Mouse (Mus musculus) CH12.LX (cell line): ENCODE results near the gene Tgfbi. TPM values are rescaled to one million over a fixed set of nuclear protein-coding genes. Genes with fewer than 3 reads are reported as not detected.

ENCODE experiments used
- DNase-seq: peaks from one replicate; pipeline ENCODE4 v3.0.0-alpha.2; 2013; ENCODE audit errors: extremely low read depth
- H3K27ac ChIP-seq: 2 replicates; pipeline ENCODE4 v1.5.1; 2012; ENCODE audit warnings: low read depth, mild to moderate bottlenecking, control low read depth, moderate library complexity; ENCODE audit not compliant: insufficient read depth
- H3K27me3 ChIP-seq: replicated peaks from 2 replicates; pipeline ENCODE3; 2012; ENCODE audit warnings: inconsistent platforms
- H3K36me3 ChIP-seq, 2 experiments: replicated peaks in 1 of 2; 2 replicates each; pipeline versions ENCODE3 to v1.6.1; 2012; ENCODE audit warnings: inconsistent platforms in 1 of 2, low read length in 1 of 2, mild to moderate bottlenecking in 1 of 2, mixed read lengths in 1 of 2, moderate library complexity in 1 of 2; ENCODE audit not compliant: control insufficient read depth in 1 of 2, insufficient read depth in 1 of 2
- H3K4me1 ChIP-seq, 2 experiments: 2 replicates each; pipeline ENCODE4 v1.6.1; 2012; ENCODE audit warnings: inconsistent platforms in 1 of 2, moderate library complexity in 1 of 2; ENCODE audit not compliant: insufficient read depth in 2 of 2, control insufficient read depth in 1 of 2
- H3K4me2 ChIP-seq: 2 replicates; pipeline ENCODE4 v1.6.1; 2012; ENCODE audit warnings: low read depth, mild to moderate bottlenecking, control low read depth; ENCODE audit not compliant: poor library complexity, insufficient read depth, severe bottlenecking
- H3K4me3 ChIP-seq, 3 experiments: fragments of 150-350 bp in 1 of 3; sonication (generic) in 1 of 3; replicated peaks in 1 of 3; 2 replicates each; pipeline versions ENCODE3 to v1.5.1; 2011 to 2012; ENCODE audit warnings: low read depth in 2 of 3, low read length in 2 of 3, mild to moderate bottlenecking in 2 of 3, moderate library complexity in 2 of 3, control low read depth in 1 of 3, improper control_type of control experiment in 1 of 3, inconsistent platforms in 1 of 3, mixed read lengths in 1 of 3; ENCODE audit not compliant: poor library complexity in 1 of 3
- H3K79me2 ChIP-seq: replicated peaks from 2 replicates; pipeline ENCODE4 v1.6.1; 2012; ENCODE audit warnings: mild to moderate bottlenecking, moderate library complexity; ENCODE audit not compliant: control insufficient read depth, poor library complexity, insufficient read depth, severe bottlenecking; ENCODE audit errors: extremely low read depth
- H3K9ac ChIP-seq: 2 replicates; pipeline ENCODE4 v1.6.1; 2012; ENCODE audit warnings: low read depth, mild to moderate bottlenecking, control low read depth, moderate library complexity; ENCODE audit not compliant: insufficient read depth
- H3K9me3 ChIP-seq: replicated peaks from 2 replicates; pipeline ENCODE3; 2012; ENCODE audit warnings: low read length, inconsistent platforms, mixed read lengths
- CHD1 ChIP-seq: IDR thresholded peaks from 2 replicates; pipeline ENCODE4 v1.6.1; 2012; ENCODE audit warnings: low read depth, low read length, improper control_type of control experiment, inconsistent platforms
- CTCF ChIP-seq, 2 experiments: IDR thresholded peaks in 1 of 2; conservative IDR thresholded peaks in 1 of 2; 2 replicates each; pipeline ENCODE4 v1.5.1; 2011 to 2012; ENCODE audit warnings: low read depth in 2 of 2, low read length in 2 of 2, improper control_type of control experiment in 1 of 2, inconsistent platforms in 1 of 2, mild to moderate bottlenecking in 1 of 2, moderate library complexity in 1 of 2
- GABPA ChIP-seq: IDR thresholded peaks from 2 replicates; pipeline ENCODE4 v1.6.1; 2012; ENCODE audit warnings: low read depth, low read length, improper control_type of control experiment, inconsistent platforms; ENCODE audit not compliant: insufficient replicate concordance
- HCFC1 ChIP-seq: IDR thresholded peaks from 2 replicates; pipeline ENCODE4 v1.6.1; 2012; ENCODE audit warnings: low read depth, mild to moderate bottlenecking, inconsistent platforms, low read length, improper control_type of control experiment
- IRF4 ChIP-seq: IDR thresholded peaks from 2 replicates; pipeline ENCODE4 v1.6.1; 2014; ENCODE audit warnings: low read depth, mild to moderate bottlenecking, inconsistent platforms, low read length, improper control_type of control experiment
- MAFK ChIP-seq: IDR thresholded peaks from 2 replicates; pipeline ENCODE4 v1.6.1; 2011; ENCODE audit warnings: low read length, improper control_type of control experiment; ENCODE audit not compliant: insufficient replicate concordance
- MAX ChIP-seq: IDR thresholded peaks from 2 replicates; pipeline ENCODE4 v1.6.1; 2011; ENCODE audit warnings: low read length, improper control_type of control experiment
- MEF2A ChIP-seq: IDR thresholded peaks from 2 replicates; pipeline ENCODE4 v1.6.1; 2014; ENCODE audit warnings: low read depth, mild to moderate bottlenecking, inconsistent platforms, low read length, improper control_type of control experiment, borderline replicate concordance
- PAX5 ChIP-seq: IDR thresholded peaks from 2 replicates; pipeline ENCODE4 v1.6.1; 2012; ENCODE audit warnings: low read length, inconsistent platforms, mixed read lengths
- RAD21 ChIP-seq: IDR thresholded peaks from 2 replicates; pipeline ENCODE4 v1.6.1; 2011; ENCODE audit warnings: low read depth, mild to moderate bottlenecking, low read length, improper control_type of control experiment, moderate library complexity
- SIN3A ChIP-seq: IDR thresholded peaks from 2 replicates; pipeline ENCODE4 v1.6.1; 2012; ENCODE audit warnings: low read length, improper control_type of control experiment, inconsistent platforms
- TBP ChIP-seq: conservative IDR thresholded peaks from 2 replicates; pipeline ENCODE4 v1.6.1; 2011; ENCODE audit warnings: low read depth, low read length, improper control_type of control experiment
- TCF12 ChIP-seq: IDR thresholded peaks from 2 replicates; pipeline ENCODE4 v1.6.1; 2014; ENCODE audit warnings: low read depth, mild to moderate bottlenecking, inconsistent platforms, low read length, improper control_type of control experiment
- UBTF ChIP-seq: IDR thresholded peaks from 2 replicates; pipeline ENCODE4 v1.6.1; 2012; ENCODE audit warnings: low read depth, mild to moderate bottlenecking, inconsistent platforms, low read length, improper control_type of control experiment, moderate library complexity
- USF1 ChIP-seq: IDR thresholded peaks from 2 replicates; pipeline ENCODE4 v1.6.1; 2014; ENCODE audit warnings: low read depth, mild to moderate bottlenecking, inconsistent platforms, low read length, improper control_type of control experiment
- ZC3H11A ChIP-seq: IDR thresholded peaks from 2 replicates; pipeline ENCODE4 v1.6.1; 2012; ENCODE audit warnings: low read depth, mild to moderate bottlenecking, inconsistent platforms, low read length, improper control_type of control experiment
- ZNF384 ChIP-seq: IDR thresholded peaks from 2 replicates; pipeline ENCODE4 v1.6.1; 2012; ENCODE audit warnings: low read depth, low read length, improper control_type of control experiment, inconsistent platforms
- dilution Hi-C: fragments of 300-500 bp; cut with MboI; formaldehyde crosslinking; loops from 2 replicates; pipeline ENCODE4 v1.14.3; 2020; ENCODE audit warnings: low sequenced_read_pairs; ENCODE audit not compliant: extremely low pct_unique_long_range_greater_than_20kb, extremely low pct_ligation_motif_present
- in situ Hi-C: fragments of 300-500 bp; cut with MboI; formaldehyde crosslinking; loops from 3 replicates; pipeline ENCODE4 v1.14.3; 2019; ENCODE audit warnings: low sequenced_read_pairs, low pct_ligation_motif_present, low pct_unique_long_range_greater_than_20kb, mixed read lengths
- polyA plus RNA-seq: library from polyadenylated mRNA; unstranded; fragments of >175 nt; gene quantifications from 2 replicates; pipeline ENCODE4 v1.2.1, GENCODE M21; 2012; ENCODE audit warnings: low read depth; ENCODE audit not compliant: insufficient read length
- total RNA-seq, 2 experiments: library from RNA; depleted of rRNA; stranded (reverse); fragments of 300-350 nt in 1 of 2; fragments of >200 nt in 1 of 2; gene quantifications; 2 replicates each; pipeline ENCODE4 v1.2.3; 2012 to 2014

The Tgfbi gene
- total and polyA plus RNA-seq, 3 experiments = not detected

DNA sequence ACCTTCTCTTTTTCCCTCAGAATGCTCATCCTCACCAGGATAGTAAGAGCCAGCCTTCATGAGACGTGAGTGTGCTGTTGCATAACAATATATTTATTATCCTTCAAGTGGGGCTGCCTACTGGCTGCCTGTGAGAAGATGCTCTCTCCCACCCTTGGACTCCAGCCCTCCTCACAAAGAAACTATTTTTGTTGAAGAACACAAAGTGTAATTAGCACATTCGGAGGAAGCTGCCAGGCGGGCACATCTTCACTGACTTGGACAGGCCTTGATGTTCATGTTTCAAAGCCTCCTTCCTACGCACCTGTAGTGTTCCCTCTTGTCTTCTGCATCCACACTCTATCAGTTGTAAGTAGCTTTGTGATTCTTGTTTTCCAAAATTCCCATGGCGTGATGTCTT, 28.9 kb upstream of the Tgfbi start:
- no peak for DNase-seq
- H3K4me1 ChIP-seq = peaks cover 0 to 4% of the 10 kb centered on the region in 2 experiments; a peak in 1 of 4 replicates
- TF ChIP-seq SIN3A = no peak
- no peak for TF ChIP-seq UBTF
- TF ChIP-seq TCF12 = no peak
- no peak for TF ChIP-seq IRF4
- no peak for TF ChIP-seq TBP
- TF ChIP-seq MAX = no peak
- no peak for TF ChIP-seq MAFK
- TF ChIP-seq ZNF384 = no peak
- TF ChIP-seq MEF2A = no peak
- TF ChIP-seq PAX5 = no peak
- no peak for TF ChIP-seq RAD21
- TF ChIP-seq CHD1 = no peak
- no peak for TF ChIP-seq GABPA
- no peaks in the 10 kb centered on the region for H3K79me2 ChIP-seq
- H3K4me2 ChIP-seq = no peak overlapping the region
- in situ Hi-C loops (no loop called here), dilution Hi-C loops (no loop called here)
- no peak overlapping the region for H3K27ac ChIP-seq
- H3K9me3 ChIP-seq = no peaks in the 10 kb centered on the region
- no peak overlapping the region for H3K9ac ChIP-seq
- H3K4me3 ChIP-seq = no peak overlapping the region
- H3K36me3 ChIP-seq = no peaks in the 10 kb centered on the region
- peaks cover 61% of the 10 kb centered on the region for H3K27me3 ChIP-seq

- H3K27me3 ChIP-seq = peaks cover 60% of the 10 kb centered on the region
- in situ Hi-C loops (no loop called here), dilution Hi-C loops (no loop called here)
- no peaks in the 10 kb centered on the region for H3K9me3 ChIP-seq
- H3K27ac ChIP-seq = no peak overlapping the region
- no peak overlapping the region for H3K4me3 ChIP-seq
- TF ChIP-seq USF1 = no peak
- no peak for TF ChIP-seq ZC3H11A
- TF ChIP-seq UBTF = no peak
- no peak for TF ChIP-seq RAD21
- TF ChIP-seq MEF2A = no peak
- H3K79me2 ChIP-seq = no peaks in the 10 kb centered on the region
- no peak overlapping the region for H3K9ac ChIP-seq
- no peak overlapping the region for H3K4me2 ChIP-seq
- DNase-seq = no peak
- no peaks in the 10 kb centered on the region for H3K36me3 ChIP-seq
- peaks cover 0 to 4% of the 10 kb centered on the region in 2 experiments; a peak in 1 of 4 replicates for H3K4me1 ChIP-seq
Measured at GRCm38 (mm10) chr13:56581512-56581911, 27.8 kb upstream of the Tgfbi start.

GRCm38 (mm10) chr13:56581961-56582434, 27.3 kb upstream of the Tgfbi start:
- dilution Hi-C loops (no loop called here), in situ Hi-C loops (no loop called here)
- Histone ChIP-seq H3K4me2 (no peak overlapping the region), H3K36me3 (no peaks in the 10 kb centered on the region), H3K27me3 (peaks cover 62% of the 10 kb centered on the region), H3K9ac (no peak overlapping the region), H3K27ac (no peak overlapping the region), H3K4me1 (peaks cover 0 to 4% of the 10 kb centered on the region in 2 experiments; a peak in 1 of 4 replicates), H3K79me2 (no peaks in the 10 kb centered on the region), H3K4me3 (no peak overlapping the region), H3K9me3 (no peaks in the 10 kb centered on the region)
- TF ChIP-seq CTCF (conservative IDR thresholded peaks at IDR 0.05 in 1 of 2, IDR thresholded peaks at IDR 0.05 in 1 of 2; ENCODE audit: low read depth in 2 of 2, low read length in 2 of 2) (no peak), HCFC1 (no peak)
- no peak for DNase-seq
